Mouse (Mus musculus): ENCODE measurements around the gene Slc4a3. TPM values are rescaled to one million over a fixed set of nuclear protein-coding genes. Genes with fewer than 3 reads are reported as not detected.
A peak's percentile ranks its signal among the peaks of the same experiment; 100 is the strongest.

Gene Slc4a3
- polyA plus RNA-seq, 1 experiment from 2014 or later: 7.2 TPM

DNA sequence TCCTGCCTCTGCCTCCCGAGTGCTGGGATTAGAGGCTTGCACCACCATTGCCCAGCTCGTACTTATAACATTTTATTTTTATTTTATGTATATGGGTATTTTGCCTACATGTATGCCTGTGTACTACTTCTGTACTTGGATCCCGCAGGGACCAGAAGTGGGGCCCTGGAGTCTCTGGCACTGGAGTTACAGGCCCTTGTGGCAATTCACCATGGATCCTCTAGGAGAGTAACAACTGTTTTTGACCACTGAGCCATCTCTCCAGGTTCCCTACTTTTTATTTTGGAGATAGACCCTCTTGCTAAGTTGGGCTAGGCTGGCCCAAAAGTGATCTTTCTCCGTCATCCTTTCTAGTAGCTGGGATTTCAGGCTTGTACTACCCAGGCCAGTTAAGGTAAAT is 27.6 kb upstream of the Slc4a3 start:
- Histone ChIP-seq H3K27me3 (ENCODE audit: control insufficient read depth, insufficient read depth, low read length) (no peaks in the 10 kb centered on the region), H3K9me3 (ENCODE audit: control insufficient read depth, low read length) (no peaks in the 10 kb centered on the region), H3K4me3 (ENCODE audit: low read depth, low read length) (no peak overlapping the region), H3K4me1 (ENCODE audit: control insufficient read depth, insufficient read depth, low read length) (no peaks in the 10 kb centered on the region; the same call in 1 of the 2 replicates), H3K9ac (ENCODE audit: low read length) (no peak overlapping the region), H3K36me3 (ENCODE audit: control insufficient read depth, insufficient read depth, low read length) (no peaks in the 10 kb centered on the region), H3K4me2 (no peak overlapping the region), H3K27ac (ENCODE audit: low read depth, low read length) (no peak overlapping the region)
- ATAC-seq (ENCODE audit: low FRiP score) (no peak), DNase-seq (ENCODE audit: low spot score, missing footprints) (peak; percentile 73)
- 98% methylated on average over 4 of the region's 4 CpGs for WGBS

DNA sequence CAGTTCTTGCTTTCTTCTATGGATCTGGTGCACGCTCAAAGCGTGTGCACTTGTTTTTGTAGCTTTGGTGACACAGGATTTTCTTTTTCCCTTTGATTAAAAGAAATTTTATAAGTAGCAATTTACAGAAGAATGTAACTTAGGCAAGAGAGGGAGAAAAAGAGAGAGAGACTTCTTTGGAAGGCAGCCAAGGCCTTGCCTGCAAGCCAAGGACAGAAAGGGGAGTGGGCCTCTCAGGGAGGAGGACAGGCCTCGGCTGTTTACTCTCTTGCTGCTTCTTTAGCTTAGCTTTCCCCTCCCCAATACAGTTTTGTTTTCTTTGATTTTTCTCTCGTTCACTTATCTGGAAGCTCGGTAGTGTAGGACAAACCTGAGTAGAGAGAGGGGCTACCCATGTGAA is 26.5 kb upstream of the Slc4a3 start:
- no peak overlapping the region for H3K9ac ChIP-seq (ENCODE audit: low read length)
- 90% methylated on average over 5 of the region's 5 CpGs for WGBS
- H3K36me3 ChIP-seq (ENCODE audit: control insufficient read depth, insufficient read depth, low read length): no peaks in the 10 kb centered on the region
- H3K9me3 ChIP-seq (ENCODE audit: control insufficient read depth, low read length): no peaks in the 10 kb centered on the region
- no peaks in the 10 kb centered on the region; the same call in 1 of the 2 replicates for H3K4me1 ChIP-seq (ENCODE audit: control insufficient read depth, insufficient read depth, low read length)
- H3K27me3 ChIP-seq (ENCODE audit: control insufficient read depth, insufficient read depth, low read length): no peaks in the 10 kb centered on the region
- no peak overlapping the region for H3K27ac ChIP-seq (ENCODE audit: low read depth, low read length)
- DNase-seq (ENCODE audit: low spot score, missing footprints) (no peak), ATAC-seq (ENCODE audit: low FRiP score) (no peak)
- no peak overlapping the region for H3K4me3 ChIP-seq (ENCODE audit: low read depth, low read length)
- H3K4me2 ChIP-seq: no peak overlapping the region

DNA sequence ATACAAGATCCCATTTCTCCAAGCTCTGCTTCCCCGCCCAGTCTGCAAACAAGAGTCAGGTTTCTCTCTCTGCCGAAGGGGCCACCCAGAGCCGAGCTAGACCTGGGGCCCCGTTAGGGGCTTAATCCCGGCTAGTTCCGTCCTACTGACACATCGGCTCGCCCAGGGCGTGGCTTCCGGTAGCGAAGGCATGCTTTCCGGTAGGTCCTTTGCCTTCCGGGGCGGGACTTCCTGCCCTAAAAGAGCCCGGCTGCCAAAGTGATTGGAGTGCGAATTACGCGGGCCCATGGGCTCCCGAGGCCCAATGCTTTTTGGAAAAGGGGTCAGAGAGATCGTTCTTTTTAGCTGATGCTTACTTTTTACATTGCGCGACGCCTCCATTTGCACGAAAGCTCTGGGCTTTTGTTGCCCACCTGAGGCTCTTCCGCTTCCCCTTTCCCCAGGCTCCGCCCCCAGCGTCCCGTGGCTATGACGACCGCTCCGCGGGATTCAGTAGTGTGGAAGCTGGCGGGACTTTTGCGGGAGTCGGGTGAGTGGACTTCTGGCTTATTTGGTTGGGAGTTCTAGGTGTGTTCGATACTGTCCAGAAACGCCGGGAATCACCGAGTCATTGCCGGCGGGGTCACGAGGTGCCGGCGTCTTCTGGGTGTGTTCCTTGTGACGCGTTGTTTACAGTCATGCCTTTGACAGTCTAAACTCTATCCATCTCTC is 24.6 kb upstream of the Slc4a3 start, which contains the start of gene Stk11ip:
Gene Stk11ip, plus strand, starts transcription at position 209 of the 711 bp plus-strand sequence.
- ATAC-seq (ENCODE audit: low FRiP score) (peak; percentile 98), DNase-seq (ENCODE audit: low spot score, missing footprints) (peak; percentile 100)
- Histone ChIP-seq H3K4me1 (ENCODE audit: control insufficient read depth, insufficient read depth, low read length) (no peaks in the 10 kb centered on the region; the same call in 1 of the 2 replicates), H3K9me3 (ENCODE audit: control insufficient read depth, low read length) (no peaks in the 10 kb centered on the region), H3K27me3 (ENCODE audit: control insufficient read depth, insufficient read depth, low read length) (no peaks in the 10 kb centered on the region), H3K9ac (ENCODE audit: low read length) (peak within 1 kb of the TSS; percentile 56), H3K36me3 (ENCODE audit: control insufficient read depth, insufficient read depth, low read length) (no peaks in the 10 kb centered on the region), H3K27ac (ENCODE audit: low read depth, low read length) (peak within 1 kb of the TSS; percentile 76), H3K4me3 (ENCODE audit: low read depth, low read length) (peak within 1 kb of the TSS; percentile 53), H3K4me2 (peak within 1 kb of the TSS; percentile 59)
- WGBS: under 1% methylated on average over 46 of the region's 46 CpGs

DNA sequence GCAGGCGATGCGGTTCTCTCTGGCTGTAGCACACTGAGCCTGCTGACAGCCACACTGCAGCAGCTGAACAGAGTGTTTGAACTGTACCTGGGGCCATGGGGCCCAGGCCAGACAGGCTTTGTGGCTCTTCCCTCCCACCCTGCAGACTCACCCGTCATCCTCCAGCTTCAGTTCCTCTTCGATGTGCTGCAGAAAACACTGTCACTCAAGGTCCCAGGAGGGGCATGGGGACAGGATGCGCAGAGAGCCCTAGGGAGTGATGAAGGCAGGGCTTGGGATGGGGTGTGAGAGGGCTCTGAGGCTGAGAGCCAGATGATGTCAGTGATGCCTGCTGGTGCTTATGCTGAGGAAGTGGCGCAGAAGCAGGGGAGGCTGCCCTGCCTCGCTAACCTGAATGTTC is 21.4 kb upstream of the Slc4a3 start:
- no peak overlapping the region for H3K4me3 ChIP-seq (ENCODE audit: low read depth, low read length)
- DNase-seq (ENCODE audit: low spot score, missing footprints) (no peak), ATAC-seq (ENCODE audit: low FRiP score) (no peak)
- no peaks in the 10 kb centered on the region; the same call in 1 of the 2 replicates for H3K4me1 ChIP-seq (ENCODE audit: control insufficient read depth, insufficient read depth, low read length)
- no peaks in the 10 kb centered on the region for H3K9me3 ChIP-seq (ENCODE audit: control insufficient read depth, low read length)
- no peaks in the 10 kb centered on the region for H3K27me3 ChIP-seq (ENCODE audit: control insufficient read depth, insufficient read depth, low read length)
- WGBS: 91% methylated on average over 7 of the region's 7 CpGs
- H3K36me3 ChIP-seq (ENCODE audit: control insufficient read depth, insufficient read depth, low read length): peaks cover 5% of the 10 kb centered on the region
- no peak overlapping the region for H3K9ac ChIP-seq (ENCODE audit: low read length)
- no peak overlapping the region for H3K27ac ChIP-seq (ENCODE audit: low read depth, low read length)
- no peak overlapping the region for H3K4me2 ChIP-seq

DNA sequence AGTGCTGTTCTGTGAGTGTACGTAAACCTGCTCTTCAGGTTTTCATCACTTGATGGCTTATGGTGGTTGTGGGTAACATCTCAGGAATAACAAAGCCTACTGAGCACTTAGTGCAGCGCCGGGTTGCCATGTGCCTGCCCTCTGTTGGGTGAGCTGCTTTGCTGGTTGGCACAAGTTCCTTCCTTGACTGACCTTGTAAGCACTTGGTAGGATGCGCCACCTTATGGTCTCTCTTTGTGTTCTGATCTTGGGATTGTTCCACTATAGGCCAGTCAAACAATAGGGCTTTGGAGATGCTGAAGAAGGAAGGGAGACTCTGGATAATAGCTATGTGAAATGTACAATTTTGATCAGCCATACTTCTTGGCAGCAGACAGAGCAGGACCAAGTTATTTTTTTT is 15.5 kb upstream of the Slc4a3 start:
- Histone ChIP-seq H3K4me3 (ENCODE audit: low read depth, low read length) (no peak overlapping the region), H3K9me3 (ENCODE audit: control insufficient read depth, low read length) (no peaks in the 10 kb centered on the region)
- ATAC-seq (ENCODE audit: low FRiP score): no peak

DNA sequence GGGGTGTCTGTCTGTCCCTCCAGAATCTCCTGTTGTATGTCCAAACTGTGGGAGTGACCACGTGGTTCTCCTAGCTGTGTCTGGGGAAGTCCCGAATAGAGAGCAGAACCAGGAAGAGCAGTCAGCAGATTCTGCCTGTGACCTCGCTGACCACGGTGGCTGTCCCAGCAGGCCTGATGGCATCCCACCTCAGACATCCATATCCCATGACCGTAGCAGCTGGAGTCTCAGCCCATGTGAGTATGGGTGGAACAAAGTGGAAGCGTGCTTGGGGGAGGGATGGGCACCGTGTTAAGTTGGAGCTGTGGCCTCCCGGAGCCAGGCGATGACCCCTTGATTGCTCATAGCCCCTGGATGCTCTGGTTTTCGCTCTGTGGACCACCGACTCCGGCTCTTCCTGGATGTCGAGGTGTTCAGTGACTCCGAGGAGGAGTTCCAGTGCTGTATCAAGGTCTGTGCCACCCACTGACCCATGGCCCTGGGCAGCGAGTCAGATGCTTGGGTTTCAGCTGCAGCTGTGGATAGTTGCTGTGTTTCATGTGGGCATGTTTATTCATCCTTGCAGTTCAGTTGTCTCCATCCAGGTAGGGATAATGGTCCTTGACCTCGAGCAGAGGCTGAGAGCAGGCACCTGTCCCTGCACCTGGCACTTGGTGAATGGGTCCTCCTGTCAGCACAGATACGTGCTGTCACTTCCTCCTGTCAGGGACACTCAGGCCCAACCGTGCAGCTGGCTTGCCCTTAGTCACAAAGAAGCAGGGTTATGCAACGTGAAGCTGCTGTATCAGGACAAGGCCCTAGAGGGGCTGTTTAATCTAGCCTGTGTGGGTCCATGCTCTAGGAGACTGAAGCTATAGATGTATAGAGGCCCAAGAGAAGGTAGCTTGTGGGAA is 13.5 kb upstream of the Slc4a3 start:
- H3K36me3 ChIP-seq (ENCODE audit: control insufficient read depth, insufficient read depth, low read length): no peaks in the 10 kb centered on the region; the same call in 1 of the 2 replicates
- H3K4me1 ChIP-seq (ENCODE audit: control insufficient read depth, insufficient read depth, low read length): no peaks in the 10 kb centered on the region
- no peak overlapping the region for H3K4me3 ChIP-seq (ENCODE audit: low read depth, low read length)
- H3K27me3 ChIP-seq (ENCODE audit: control insufficient read depth, insufficient read depth, low read length): no peaks in the 10 kb centered on the region
- WGBS: 90% methylated on average over 19 of the region's 19 CpGs
- H3K9ac ChIP-seq (ENCODE audit: low read length): no peak overlapping the region
- DNase-seq (ENCODE audit: low spot score, missing footprints): no peak
- H3K4me2 ChIP-seq: no peak overlapping the region
- H3K9me3 ChIP-seq (ENCODE audit: control insufficient read depth, low read length): no peaks in the 10 kb centered on the region
- H3K27ac ChIP-seq (ENCODE audit: low read depth, low read length): no peak overlapping the region
- no peak for ATAC-seq (ENCODE audit: low FRiP score)

More for the DNA sequence above, 15.5 kb upstream of the Slc4a3 start:
- peaks cover 5% of the 10 kb centered on the region for H3K36me3 ChIP-seq (ENCODE audit: control insufficient read depth, insufficient read depth, low read length)
- no peak overlapping the region for H3K9ac ChIP-seq (ENCODE audit: low read length)
- H3K27me3 ChIP-seq (ENCODE audit: control insufficient read depth, insufficient read depth, low read length): no peaks in the 10 kb centered on the region
- DNase-seq (ENCODE audit: low spot score, missing footprints): peak; percentile 19
- no peaks in the 10 kb centered on the region for H3K4me1 ChIP-seq (ENCODE audit: control insufficient read depth, insufficient read depth, low read length)
- WGBS: 84% methylated on average over 4 of the region's 4 CpGs
- no peak overlapping the region for H3K4me2 ChIP-seq
- H3K27ac ChIP-seq (ENCODE audit: low read depth, low read length): no peak overlapping the region

DNA sequence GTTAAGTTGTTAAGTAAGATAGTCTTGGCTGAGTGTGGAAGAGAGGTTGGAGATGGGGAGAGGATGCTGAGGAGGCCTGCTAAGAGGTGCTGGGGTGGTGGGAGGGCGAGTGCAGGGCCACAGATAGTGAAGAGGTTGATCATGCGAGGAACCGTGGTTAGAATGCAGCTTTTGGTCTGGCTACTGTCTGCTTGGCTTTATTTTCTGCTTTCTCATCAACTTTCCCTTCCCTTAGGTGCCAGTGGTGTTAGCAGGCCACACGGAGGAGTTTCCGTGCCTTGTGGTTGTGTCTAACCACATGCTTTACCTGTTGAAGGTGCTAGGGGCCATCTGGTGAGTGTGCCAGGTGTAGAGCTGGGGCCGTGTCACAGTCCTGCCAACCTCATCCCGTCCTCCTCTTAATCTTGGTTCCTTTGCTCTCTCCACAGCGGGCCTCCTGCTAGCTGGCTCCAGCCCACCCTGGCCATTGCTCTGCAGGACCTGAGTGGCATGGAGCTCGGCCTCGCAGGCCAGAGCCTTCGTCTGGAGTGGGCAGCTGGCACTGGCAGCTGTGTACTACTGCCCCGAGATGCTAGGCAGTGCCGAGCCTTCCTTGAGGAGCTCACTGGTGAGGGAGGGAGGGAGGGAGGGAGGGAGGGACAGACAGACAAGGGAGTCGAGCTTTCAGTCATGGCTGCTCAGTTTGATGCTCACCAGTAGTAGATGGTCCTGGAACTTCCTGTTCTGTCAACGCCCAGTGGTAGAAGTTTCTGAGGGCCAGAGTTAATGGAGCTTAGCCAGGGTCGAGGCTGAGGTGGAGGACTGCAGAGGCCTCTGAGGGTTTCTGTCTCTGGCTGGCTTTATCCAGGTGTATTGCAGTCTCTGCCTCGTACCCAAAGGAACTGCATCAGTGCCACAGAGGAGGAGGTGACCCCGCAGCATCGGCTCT is 12.5 kb upstream of the Slc4a3 start:
- no peaks in the 10 kb centered on the region; the same call in 1 of the 2 replicates for H3K36me3 ChIP-seq (ENCODE audit: control insufficient read depth, insufficient read depth, low read length)

DNA sequence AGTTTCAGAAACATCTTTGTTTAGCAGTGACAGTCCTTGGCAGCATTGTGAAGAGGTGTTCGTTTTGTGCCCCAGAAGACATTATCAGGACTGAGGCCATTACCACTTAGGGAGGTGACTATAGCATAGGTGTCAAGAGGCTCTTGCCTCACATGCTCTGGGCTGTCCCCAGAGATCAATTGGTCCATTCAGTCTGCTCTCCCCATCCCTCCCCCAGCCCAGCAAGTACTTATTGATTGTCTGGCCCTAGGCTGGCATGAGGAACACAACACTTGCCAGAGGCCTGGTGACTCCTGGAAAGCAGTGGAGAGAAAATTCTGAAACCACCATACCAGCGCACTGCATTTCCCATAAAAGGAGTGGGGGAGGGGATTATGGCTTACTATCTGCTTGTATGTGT is 8.5 kb upstream of the Slc4a3 start:
- Histone ChIP-seq H3K27me3 (ENCODE audit: control insufficient read depth, insufficient read depth, low read length) (no peaks in the 10 kb centered on the region), H3K4me2 (no peak overlapping the region), H3K4me1 (ENCODE audit: control insufficient read depth, insufficient read depth, low read length) (no peaks in the 10 kb centered on the region), H3K36me3 (ENCODE audit: control insufficient read depth, insufficient read depth, low read length) (no peaks in the 10 kb centered on the region), H3K4me3 (ENCODE audit: low read depth, low read length) (no peak overlapping the region), H3K9me3 (ENCODE audit: control insufficient read depth, low read length) (no peaks in the 10 kb centered on the region), H3K9ac (ENCODE audit: low read length) (no peak overlapping the region), H3K27ac (ENCODE audit: low read depth, low read length) (no peak overlapping the region)
- ATAC-seq (ENCODE audit: low FRiP score): no peak
- 85% methylated on average over 2 of the region's 2 CpGs for WGBS
- DNase-seq (ENCODE audit: low spot score, missing footprints): no peak

More for the DNA sequence above, 12.5 kb upstream of the Slc4a3 start:
- no peaks in the 10 kb centered on the region for H3K27me3 ChIP-seq (ENCODE audit: control insufficient read depth, insufficient read depth, low read length)
- no peak overlapping the region for H3K4me2 ChIP-seq
- H3K4me3 ChIP-seq (ENCODE audit: low read depth, low read length): no peak overlapping the region
- ATAC-seq (ENCODE audit: low FRiP score) (no peak), DNase-seq (ENCODE audit: low spot score, missing footprints) (peak; percentile 35)
- H3K9me3 ChIP-seq (ENCODE audit: control insufficient read depth, low read length): no peaks in the 10 kb centered on the region
- no peak overlapping the region for H3K27ac ChIP-seq (ENCODE audit: low read depth, low read length)
- WGBS: 87% methylated on average over 19 of the region's 19 CpGs
- H3K9ac ChIP-seq (ENCODE audit: low read length): no peak overlapping the region
- no peaks in the 10 kb centered on the region for H3K4me1 ChIP-seq (ENCODE audit: control insufficient read depth, insufficient read depth, low read length)

Measured in midbrain, embryonic 11.5 days (tissue).